Mouse (Mus musculus): ENCODE measurements around the gene Wfdc15b.

The Wfdc15b gene

GRCm38 (mm10) chr2:164180124-164180523, 41.3 kb downstream of the Wfdc15b start:
- DNase-seq (ENCODE audit: low spot score in 2 of 2) = no peak

GRCm38 (mm10) chr2:164177831-164178230, 43.6 kb downstream of the Wfdc15b start:
- DNase-seq (ENCODE audit: low spot score in 2 of 2) = no peak

- no peak for DNase-seq (ENCODE audit: low spot score in 2 of 2)
Measured at GRCm38 (mm10) chr2:164175850-164176249, 45.6 kb downstream of the Wfdc15b start.

DNA sequence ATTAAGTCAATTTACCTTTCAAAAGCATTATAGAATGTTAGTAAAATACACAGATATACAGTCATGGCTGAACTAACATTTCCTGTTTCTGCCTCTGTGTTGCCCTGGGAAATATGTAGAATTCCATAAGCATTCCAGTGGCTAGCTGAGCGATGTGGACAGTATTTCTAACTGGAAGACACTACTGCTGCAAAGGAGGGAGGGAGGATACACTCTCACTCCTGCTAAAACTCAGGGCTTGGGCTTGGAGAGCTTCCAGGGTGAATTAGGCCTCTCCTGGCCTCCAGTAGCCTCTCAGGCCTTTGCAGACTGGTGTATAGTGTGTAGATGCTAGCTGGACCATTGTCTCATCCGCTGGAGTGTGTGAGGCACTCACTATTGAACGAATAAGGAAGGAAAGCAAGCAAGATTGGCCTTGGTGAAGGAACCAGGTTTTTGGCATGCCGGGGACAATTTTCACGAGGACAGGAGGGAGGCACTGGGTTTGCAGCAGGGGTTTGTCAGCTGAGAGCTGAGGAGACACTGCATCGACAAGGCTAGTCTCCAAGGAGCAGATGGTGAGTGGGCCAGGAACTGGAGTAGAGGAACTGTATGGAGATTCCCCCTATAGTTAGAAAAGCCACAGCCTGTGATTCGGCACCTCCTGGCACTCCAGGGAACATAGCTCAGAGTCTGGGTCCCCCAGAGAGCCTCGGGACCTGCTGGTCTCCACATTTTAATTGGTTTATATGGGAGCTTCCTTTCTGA, 46.6 kb downstream of the Wfdc15b start:
- no peak for DNase-seq (ENCODE audit: low spot score in 2 of 2)

DNA sequence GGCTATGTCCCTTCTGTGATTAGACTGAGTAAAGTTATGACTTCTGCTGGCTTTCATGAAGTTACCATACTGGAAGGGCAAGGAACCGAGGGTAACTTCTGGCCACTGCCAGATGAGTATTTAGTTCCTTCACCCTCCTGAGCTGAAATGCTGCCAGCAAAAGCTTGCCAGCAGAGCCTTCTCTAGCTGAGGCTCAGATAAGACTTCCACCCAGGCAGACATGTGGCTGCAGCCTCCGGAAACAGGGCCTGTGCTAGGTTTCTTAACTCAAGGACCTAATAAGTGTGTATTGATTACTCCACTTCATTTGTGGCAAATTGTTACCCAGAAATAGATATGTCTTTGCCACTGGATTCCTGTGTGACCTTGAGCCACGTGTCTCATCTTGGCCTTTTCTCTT, 48.1 kb downstream of the Wfdc15b start:
- no peak for DNase-seq (ENCODE audit: low spot score in 2 of 2)

DNA sequence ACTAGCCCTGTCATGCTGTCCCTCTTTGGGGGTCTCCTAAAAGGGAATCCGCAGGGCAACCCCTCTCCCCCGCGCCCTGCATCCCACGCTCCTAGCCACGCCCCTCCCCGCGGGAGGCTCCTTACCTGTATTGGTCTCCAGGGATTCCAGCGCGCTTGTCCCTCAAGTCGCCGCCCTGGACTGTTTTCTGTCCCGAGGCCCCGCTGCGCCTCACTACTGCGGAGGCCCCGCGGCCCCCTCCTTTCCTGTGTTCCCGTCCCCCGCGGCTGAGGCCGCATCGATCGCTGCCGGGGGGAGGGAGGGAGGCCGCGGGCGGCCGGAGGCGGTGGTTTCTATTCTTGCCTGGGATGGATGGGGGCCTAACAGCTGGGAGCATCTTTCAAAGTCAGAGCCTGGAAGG, 50.6 kb downstream of the Wfdc15b start, which contains the start of gene Kcns1:
Gene Kcns1 (minus strand): TSS at position 212 of the 400 bp plus-strand sequence.
- DNase-seq (ENCODE audit: low spot score in 2 of 2) = no peak

DNA sequence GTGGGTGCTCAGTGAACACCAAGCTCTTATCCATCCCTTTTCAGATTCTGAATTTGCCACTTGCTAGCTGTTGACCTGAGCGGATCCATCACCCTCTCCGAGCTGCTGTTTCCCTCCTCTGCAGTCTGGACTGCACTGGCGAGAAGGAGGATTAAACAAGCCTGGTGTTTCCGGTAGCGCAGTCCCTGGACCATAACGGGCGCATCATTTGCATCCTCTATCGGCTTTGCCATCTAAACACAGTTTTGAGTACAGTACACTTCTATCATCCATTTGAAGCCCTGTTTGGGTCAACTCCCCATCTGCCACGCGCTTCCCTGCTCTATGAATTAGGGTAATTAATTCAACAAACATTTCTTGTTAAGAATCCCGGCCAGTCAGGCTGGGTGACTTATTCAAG, 51.1 kb downstream of the Wfdc15b start:
- DNase-seq (ENCODE audit: low spot score in 2 of 2) = no peak

- no peak for DNase-seq (ENCODE audit: low spot score in 2 of 2)
Measured at GRCm38 (mm10) chr2:164168571-164168946, 52.9 kb downstream of the Wfdc15b start.

GRCm38 (mm10) chr2:164167752-164168570, 53.5 kb downstream of the Wfdc15b start:
- DNase-seq (ENCODE audit: low spot score in 2 of 2) = no peak

GRCm38 (mm10) chr2:164164941-164165340, 56.5 kb downstream of the Wfdc15b start:
- DNase-seq (ENCODE audit: low spot score in 2 of 2) = no peak

Measured in spleen, postnatal 14 days (tissue).